ENCODE assay signal across 18 mouse cellular contexts in genomic region chr13:52538588-52539116, GRCm38 (mm10). TPM values are rescaled to one million over a fixed set of nuclear protein-coding genes. Genes with fewer than 3 reads are reported as not detected.
DNase-seq lines count a peak whose midpoint lies in the region; ATAC-seq and TF ChIP-seq lines count a peak whose summit lies in the region.
"Had no signal": no experiment of that assay in that cellular context is flagged by ENCODE, and none has a peak within 500 bp of the region (broad histone marks: within the 10 kb centered on the region; RNA-seq: fewer than 3 reads in every experiment).

No protein-coding gene starts in this region.

- 89% methylated on average over 9 of the region's 9 CpGs for WGBS in intestine, postnatal 0 days
- WGBS in intestine, embryonic 16.5 days = 92% methylated on average over 9 of the region's 9 CpGs
- 32% methylated on average over 9 of the region's 9 CpGs for WGBS in bone marrow, adult 2 months
- 86% methylated on average over 9 of the region's 9 CpGs for WGBS in small intestine, adult 2 months

- no peak overlapping the region for H3K4me3 ChIP-seq in intestine, postnatal 0 days (ENCODE audit: low read depth, low read length)
- no peak overlapping the region for H3K4me3 ChIP-seq in intestine, embryonic 16.5 days (ENCODE audit: low read length)
- no peak overlapping the region for H3K4me3 ChIP-seq in bone marrow, adult 2 months (replicated peaks; ENCODE audit: control insufficient read depth, low read depth, low read length)
- no peak overlapping the region for H3K4me3 ChIP-seq in small intestine, adult 2 months (ENCODE audit: low read depth, low read length)
- H3K4me3 ChIP-seq: embryonic facial prominence, embryonic 12.5 days; intestine, embryonic 15.5 days; midbrain, embryonic 10.5 days; neural tube, embryonic 12.5 days; stomach, embryonic 15.5 days had no signal

- no peak overlapping the region for H3K27ac ChIP-seq in intestine, postnatal 0 days (ENCODE audit: low read depth, low read length)
- H3K27ac ChIP-seq in intestine, embryonic 16.5 days (ENCODE audit: low read length) = no peak overlapping the region
- peak overlapping the region; percentile 73 for H3K27ac ChIP-seq in bone marrow, adult 2 months (ENCODE audit: control insufficient read depth, insufficient read depth, low read depth, low read length, poor library complexity)
- 0 out of 2 replicates have a peak overlapping the region, but pooled peaks have one; percentile 47 for H3K27ac ChIP-seq in small intestine, adult 2 months (ENCODE audit: insufficient read depth, low read depth, low read length)
- H3K27ac ChIP-seq: embryonic facial prominence, embryonic 12.5 days; intestine, embryonic 15.5 days; midbrain, embryonic 10.5 days; neural tube, embryonic 12.5 days; stomach, embryonic 15.5 days had no signal

- no peaks in the 10 kb centered on the region for H3K27me3 ChIP-seq in intestine, postnatal 0 days (replicated peaks; ENCODE audit: control insufficient read depth, insufficient read depth, low read length)
- no peaks in the 10 kb centered on the region for H3K27me3 ChIP-seq in intestine, embryonic 16.5 days (replicated peaks; ENCODE audit: control insufficient read depth, insufficient read depth, low read length)
- H3K27me3 ChIP-seq in small intestine, adult 2 months (ENCODE audit: control insufficient read depth, insufficient read depth, low read length) = no peaks in the 10 kb centered on the region
- H3K27me3 ChIP-seq: embryonic facial prominence, embryonic 12.5 days; intestine, embryonic 15.5 days; neural tube, embryonic 12.5 days; stomach, embryonic 15.5 days had no signal

- no peak overlapping the region for H3K4me2 ChIP-seq in intestine, postnatal 0 days (replicated peaks; ENCODE audit: low read depth)
- H3K4me2 ChIP-seq in intestine, embryonic 16.5 days (ENCODE audit: low read depth, low read length) = no peak overlapping the region
- H3K4me2 ChIP-seq: embryonic facial prominence, embryonic 12.5 days; intestine, embryonic 15.5 days; lung, embryonic 14.5 days; neural tube, embryonic 12.5 days; stomach, embryonic 15.5 days had no signal

- H3K4me1 ChIP-seq in intestine, postnatal 0 days (replicated peaks; ENCODE audit: control insufficient read depth, insufficient read depth, low read length) = no peaks in the 10 kb centered on the region
- H3K4me1 ChIP-seq in intestine, embryonic 16.5 days (ENCODE audit: control insufficient read depth, insufficient read depth, low read length) = no peaks in the 10 kb centered on the region
- peaks cover 18% of the 10 kb centered on the region for H3K4me1 ChIP-seq in bone marrow, adult 2 months (ENCODE audit: control insufficient read depth, insufficient read depth, low read length)
- H3K4me1 ChIP-seq in small intestine, adult 2 months (ENCODE audit: control insufficient read depth, insufficient read depth, insufficient read length, low read length) = no peaks in the 10 kb centered on the region
- H3K4me1 ChIP-seq: embryonic facial prominence, embryonic 12.5 days; intestine, embryonic 15.5 days; midbrain, embryonic 10.5 days; neural tube, embryonic 12.5 days; stomach, embryonic 15.5 days had no signal

- intact Hi-C loops in left cerebral cortex, postnatal 36 days (cut with DNase I) = loop anchor here (5.0 to 10.0 kb wide), 2 partner anchors 89 to 704 kb away; no protein-coding TSS in a partner anchor

- no peaks in the 10 kb centered on the region for H3K9me3 ChIP-seq in intestine, postnatal 0 days (ENCODE audit: control insufficient read depth)
- no peaks in the 10 kb centered on the region for H3K9me3 ChIP-seq in intestine, embryonic 16.5 days (ENCODE audit: control insufficient read depth, low read length)
- H3K9me3 ChIP-seq: embryonic facial prominence, embryonic 12.5 days; intestine, embryonic 15.5 days; midbrain, embryonic 10.5 days; neural tube, embryonic 12.5 days; stomach, embryonic 15.5 days had no signal

- DNase-seq in B cell, adult 2 months = peak; percentile 56 to 57
- no peak for DNase-seq in ovary, postnatal 14 days (ENCODE audit: low spot score)
- DNase-seq in cerebellum, postnatal 10 days = no peak
- DNase-seq in left cerebral cortex, postnatal 36 days (ENCODE audit: low spot score in 2 of 2) = no peak
- DNase-seq: cerebellum, adult 9-10 months; gastrocnemius, postnatal 25 days; heart, postnatal 10 days; lung, embryonic 14.5 days had no signal

- no peak for ATAC-seq in intestine, postnatal 0 days
- no peak for ATAC-seq in intestine, embryonic 16.5 days
- ATAC-seq: forebrain, embryonic 14.5 days; intestine, embryonic 15.5 days had no signal

- no peak for TF ChIP-seq POLR2A in bone marrow, adult 2 months (IDR thresholded peaks at IDR 0.05; ENCODE audit: borderline replicate concordance, control insufficient read depth, low read depth, low read length)
- TF ChIP-seq POLR2A in small intestine, adult 2 months (IDR thresholded peaks at IDR 0.05; ENCODE audit: low read depth, low read length) = no peak

- H3K9ac ChIP-seq in intestine, postnatal 0 days (ENCODE audit: low read depth, low read length) = no peak overlapping the region
- no peak overlapping the region for H3K9ac ChIP-seq in intestine, embryonic 16.5 days (ENCODE audit: low read depth, low read length)
- H3K9ac ChIP-seq: embryonic facial prominence, embryonic 12.5 days; intestine, embryonic 15.5 days; lung, embryonic 14.5 days; neural tube, embryonic 12.5 days; stomach, embryonic 15.5 days had no signal

- no peaks in the 10 kb centered on the region for H3K36me3 ChIP-seq in intestine, postnatal 0 days (ENCODE audit: control insufficient read depth, insufficient read depth)
- no peaks in the 10 kb centered on the region for H3K36me3 ChIP-seq in intestine, embryonic 16.5 days (ENCODE audit: control insufficient read depth, insufficient read depth, low read length)
- no peaks in the 10 kb centered on the region for H3K36me3 ChIP-seq in small intestine, adult 2 months (ENCODE audit: control insufficient read depth, insufficient read depth, low read length)
- H3K36me3 ChIP-seq: embryonic facial prominence, embryonic 12.5 days; intestine, embryonic 15.5 days; midbrain, embryonic 10.5 days; neural tube, embryonic 12.5 days; stomach, embryonic 15.5 days had no signal

- 0 out of 2 replicates have a peak, but pooled peaks have one; percentile 11 for TF ChIP-seq CTCF in intestine, postnatal 0 days (IDR thresholded peaks at IDR 0.05; ENCODE audit: low read depth)
- peak; percentile 50; the same call in 1 of the 2 replicates for TF ChIP-seq CTCF in bone marrow, adult 2 months (IDR thresholded peaks at IDR 0.05; ENCODE audit: control insufficient read depth, insufficient read depth, low read length)
- peak; percentile 21; the same call in 1 of the 2 replicates for TF ChIP-seq CTCF in small intestine, adult 2 months (IDR thresholded peaks at IDR 0.05; ENCODE audit: extremely low read depth, insufficient read length, insufficient replicate concordance, low read depth, low read length)

RNA-seq across cellular contexts. Expression of gene Diras2, which starts 7.6 kb away (rescaled TPM):
- 0.58 and 0.61 TPM in 2 replicates for polyA plus RNA-seq in intestine, postnatal 0 days (2015; fragmentation: Nextera tagmentation; extraction: Ambion mirVana)
- 0.46 and 0.47 TPM in 2 replicates for polyA plus RNA-seq in intestine, embryonic 16.5 days (2015; fragmentation: Nextera tagmentation; extraction: Ambion mirVana)
- 3.1 and 5.9 TPM in 2 replicates for polyA plus RNA-seq in bone marrow, adult 2 months (2011; ENCODE audit: insufficient read depth, insufficient read length, low replicate concordance, missing spikeins)
- polyA plus RNA-seq in small intestine, adult 2 months (2012; rRNA removed) = 0.44 and 1.7 TPM in 2 replicates
- total RNA-seq in left cerebral cortex, postnatal 36 days (2021) = 100 to 1,000 TPM; 158 to 220 TPM

RNA-seq across cellular contexts. Expression of gene Syk, which starts 44.3 kb away (rescaled TPM):
- polyA plus RNA-seq in intestine, postnatal 0 days (2015; fragmentation: Nextera tagmentation; extraction: Ambion mirVana) = 2.0 TPM in 2 replicates
- 2.7 and 2.9 TPM in 2 replicates for polyA plus RNA-seq in intestine, embryonic 16.5 days (2015; fragmentation: Nextera tagmentation; extraction: Ambion mirVana)
- polyA plus RNA-seq in bone marrow, adult 2 months (2011; ENCODE audit: insufficient read depth, insufficient read length, low replicate concordance, missing spikeins) = 52.8 and 120 TPM in 2 replicates
- polyA plus RNA-seq in small intestine, adult 2 months (2012; rRNA removed) = 4.7 and 8.3 TPM in 2 replicates
- 1 to 10 TPM; 3.5 to 3.6 TPM for total RNA-seq in left cerebral cortex, postnatal 36 days (2021)

Comparison
In these comparisons a context has a peak if more than half of its experiments do, and no peak if none do; other contexts are left out.
1. H3K27ac ChIP-seq: peak in bone marrow, adult 2 months (single experiment) and small intestine, adult 2 months (single experiment); none in intestine, postnatal 0 days (single experiment) and intestine, embryonic 16.5 days (single experiment).
2. DNase-seq: peak in B cell, adult 2 months (2 of 2); none in ovary, postnatal 14 days (single experiment), cerebellum, postnatal 10 days (0 of 2) and left cerebral cortex, postnatal 36 days (0 of 2).
3. Peak in every context shown above with its lines, with median percentiles within 50 percentile points of each other: CTCF ChIP-seq.